Mouse (Mus musculus) testis, adult 2 months (tissue): ENCODE results near the gene Gm37240.

Experiments used
- CTCF ChIP-seq: fragments of 200-500 bp; IDR thresholded peaks from 2 replicates; pipeline ENCODE4 v1.5.1; 2012; ENCODE audit warnings: low read depth, mild to moderate bottlenecking, inconsistent platforms, low read length, moderate library complexity; ENCODE audit not compliant: control insufficient read depth, insufficient read depth, insufficient replicate concordance
- POLR2A ChIP-seq: fragments of 200-500 bp; IDR thresholded peaks from 2 replicates; pipeline ENCODE4 v1.6.1; 2012; ENCODE audit warnings: low read depth, mild to moderate bottlenecking, inconsistent platforms, low read length, moderate library complexity; ENCODE audit not compliant: control insufficient read depth

- TF ChIP-seq CTCF (no peak), POLR2A (no peak)
Observed at GRCm38 (mm10) chr3:85860996-85861395, 26.3 kb downstream of the Gm37240 start.
